Mouse (Mus musculus) heart, postnatal 0 days (tissue): ENCODE measurements around the gene Pccb. TPM values are rescaled to one million over a fixed set of nuclear protein-coding genes. Genes with fewer than 3 reads are reported as not detected.

Experiments used
- ATAC-seq: fragments of 200-750 bp; cut with Nextera tagmentation; 2 replicates; pipeline ENCODE4 v1.8.0; 2017; ENCODE audit warnings: low read depth, moderate number of reproducible peaks, moderate library complexity; ENCODE audit not compliant: insufficient read depth
- DNase-seq: peaks from one replicate; pipeline ENCODE4 v3.0.0-alpha.2; 2016; ENCODE audit warnings: low spot score
- H3K27ac ChIP-seq: fragments of 300-500 bp; sonication (generic); 2 replicates; pipeline ENCODE4 v1.5.1; 2014; ENCODE audit warnings: low read depth, mild to moderate bottlenecking
- H3K27me3 ChIP-seq: fragments of 300-500 bp; sonication (generic); 2 replicates; pipeline ENCODE4 v1.6.1; 2014; ENCODE audit warnings: low read length, mixed read lengths; ENCODE audit not compliant: control insufficient read depth, insufficient read depth
- H3K36me3 ChIP-seq: fragments of 300-500 bp; sonication (generic); replicated peaks from 2 replicates; pipeline ENCODE4 v1.6.1; 2014; ENCODE audit warnings: low read length, mixed read lengths; ENCODE audit not compliant: control insufficient read depth, insufficient read depth
- H3K4me1 ChIP-seq: fragments of 300-500 bp; sonication (generic); 2 replicates; pipeline ENCODE4 v1.6.1; 2014; ENCODE audit warnings: antibody characterized with exemption; ENCODE audit not compliant: control insufficient read depth, insufficient read depth
- H3K4me2 ChIP-seq: fragments of 300-500 bp; sonication (generic); 2 replicates; pipeline ENCODE4 v1.6.1; 2014; ENCODE audit warnings: low read depth, mild to moderate bottlenecking, low read length, moderate library complexity
- H3K4me3 ChIP-seq: fragments of 300-500 bp; sonication (generic); 2 replicates; pipeline ENCODE4 v1.5.1; 2014; ENCODE audit warnings: low read depth, low read length
- H3K9ac ChIP-seq: fragments of 300-500 bp; sonication (generic); replicated peaks from 2 replicates; pipeline ENCODE4 v1.6.1; 2014; ENCODE audit warnings: low read depth, low read length, mixed read lengths
- H3K9me3 ChIP-seq: fragments of 300-500 bp; sonication (generic); replicated peaks from 2 replicates; pipeline ENCODE4 v1.6.1; 2016; ENCODE audit warnings: low read length; ENCODE audit not compliant: control insufficient read depth
- CTCF ChIP-seq: IDR thresholded peaks from 2 replicates; pipeline ENCODE4 v1.5.1; 2016; ENCODE audit warnings: antibody characterized with exemption, control low read depth, low read depth
- EP300 ChIP-seq: IDR thresholded peaks from 2 replicates; pipeline ENCODE4 v1.6.1; 2016; ENCODE audit warnings: antibody characterized with exemption, low read depth
- WGBS: fragments of 180-500 bp; shearing (Covaris S2); extraction: QIAGEN DNeasy Blood & Tissue Kit; methylation state at CpG from one replicate; pipeline ENCODE4 v1.1.7; 2014; 5-methylcytosine and 5-hydroxymethylcytosine counted together
- polyA plus RNA-seq: library from polyadenylated mRNA; unstranded; fragments of >200 nt; fragmentation: Nextera tagmentation; extraction: Ambion mirVana; gene quantifications from 2 replicates; pipeline ENCODE4 v1.2.1, GENCODE M21; 2015
- total RNA-seq: library from RNA; depleted of rRNA; stranded (reverse); fragments of >200 nt; gene quantifications from 2 replicates; pipeline ENCODE4 v1.2.3, GENCODE M21; 2014; ENCODE audit warnings: low replicate concordance

Pccb gene
- total and polyA plus RNA-seq, 2 experiments from 2014 or later: 32.2 to 80.8 TPM

- H3K9me3 ChIP-seq: no peaks in the 10 kb centered on the region
- 0 out of 2 replicates have a peak, but pooled peaks cover under 1% of the 10 kb centered on the region for H3K36me3 ChIP-seq
- ATAC-seq (no peak), DNase-seq (no peak)
- no peak for TF ChIP-seq CTCF
- TF ChIP-seq EP300: no peak
- no peak overlapping the region for H3K27ac ChIP-seq
- WGBS: 74% methylated on average over 4 of the region's 4 CpGs
- no peaks in the 10 kb centered on the region for H3K4me1 ChIP-seq
- H3K4me3 ChIP-seq: no peak overlapping the region
- no peak overlapping the region for H3K4me2 ChIP-seq
- no peaks in the 10 kb centered on the region for H3K27me3 ChIP-seq
- no peak overlapping the region for H3K9ac ChIP-seq
These were observed 70.6 kb downstream of the Pccb start for GRCm38 (mm10) chr9:100964106-100964505.

DNA sequence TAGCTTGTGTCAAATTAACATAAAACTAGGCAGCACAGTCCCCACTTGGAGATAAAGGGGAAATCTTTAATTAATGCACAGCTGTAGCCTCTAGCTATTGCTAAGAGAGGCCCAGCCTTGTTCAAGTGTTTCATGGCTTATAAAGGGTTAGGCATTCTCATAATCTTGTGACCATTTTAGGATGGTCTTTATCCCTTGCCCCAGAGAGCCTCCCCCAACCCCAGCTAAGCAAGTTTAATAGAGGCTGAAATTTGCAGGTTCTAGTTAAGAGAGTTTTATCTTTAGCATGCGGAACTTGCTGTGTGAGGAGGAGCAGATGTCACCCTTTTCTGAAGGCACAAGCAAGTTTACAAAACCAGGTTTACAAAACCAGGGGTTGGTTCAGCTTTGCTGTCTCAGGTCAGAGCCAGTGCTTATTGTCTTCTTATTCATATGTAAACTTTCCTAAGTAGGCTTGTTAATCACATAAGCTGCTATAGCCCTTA is 71.2 kb downstream of the Pccb start:
- no peak overlapping the region for H3K4me3 ChIP-seq
- 57% methylated on average over 1 of the region's 1 CpGs for WGBS

DNA sequence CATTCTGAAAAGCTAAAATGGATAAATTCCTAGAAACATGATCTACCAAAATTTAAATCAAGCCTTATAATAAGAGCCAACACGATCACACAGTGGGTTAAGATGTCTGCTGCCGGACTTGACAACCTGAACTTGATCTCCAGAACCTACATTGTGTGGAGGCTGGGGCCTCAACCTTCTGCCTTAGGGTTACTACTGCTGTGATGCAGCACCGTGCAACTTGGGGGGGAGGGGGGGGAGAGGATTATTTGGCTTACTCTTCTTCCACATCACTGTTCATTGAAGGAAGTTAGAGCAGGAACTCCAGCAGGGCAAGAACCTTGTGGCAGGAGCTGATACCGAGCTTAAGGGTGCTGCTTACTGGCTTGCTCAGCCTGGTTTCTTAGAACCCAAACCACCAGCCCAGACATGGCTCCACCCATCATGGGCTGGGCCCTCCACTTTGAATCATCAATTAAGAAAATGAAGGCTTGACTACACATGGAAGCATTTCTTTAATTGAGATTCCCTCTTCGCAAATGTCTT is 71.7 kb downstream of the Pccb start:
- DNase-seq (no peak), ATAC-seq (no peak)
- no peak overlapping the region for H3K4me3 ChIP-seq
- 0 out of 2 replicates have a peak, but pooled peaks cover 10% of the 10 kb centered on the region for H3K36me3 ChIP-seq
- H3K9ac ChIP-seq: no peak overlapping the region
- no peaks in the 10 kb centered on the region for H3K9me3 ChIP-seq
- no peaks in the 10 kb centered on the region for H3K4me1 ChIP-seq
- no peaks in the 10 kb centered on the region for H3K27me3 ChIP-seq
- no peak for TF ChIP-seq CTCF
- no peak for TF ChIP-seq EP300
- WGBS: 67% methylated on average over 5 of the region's 5 CpGs
- H3K4me2 ChIP-seq: no peak overlapping the region
- H3K27ac ChIP-seq: no peak overlapping the region

More for the DNA sequence above, 71.2 kb downstream of the Pccb start:
- H3K9me3 ChIP-seq: no peaks in the 10 kb centered on the region
- H3K27ac ChIP-seq: no peak overlapping the region
- ATAC-seq: no peak
- no peaks in the 10 kb centered on the region for H3K27me3 ChIP-seq
- no peaks in the 10 kb centered on the region for H3K4me1 ChIP-seq
- no peak overlapping the region for H3K4me2 ChIP-seq
- H3K36me3 ChIP-seq: 0 out of 2 replicates have a peak, but pooled peaks cover 7% of the 10 kb centered on the region
- no peak for TF ChIP-seq CTCF
- no peak for TF ChIP-seq EP300
- no peak overlapping the region for H3K9ac ChIP-seq
- no peak for DNase-seq

GRCm38 (mm10) chr9:100951481-100951880 is 83.2 kb downstream of the Pccb start:
- Histone ChIP-seq H3K4me1 (no peaks in the 10 kb centered on the region), H3K36me3 (peaks cover 32% of the 10 kb centered on the region), H3K9ac (no peak overlapping the region), H3K4me3 (no peak overlapping the region), H3K9me3 (no peaks in the 10 kb centered on the region), H3K27ac (no peak overlapping the region), H3K4me2 (no peak overlapping the region), H3K27me3 (no peaks in the 10 kb centered on the region)
- ATAC-seq (no peak), DNase-seq (no peak)
- WGBS: 20% methylated on average over 4 of the region's 4 CpGs
- TF ChIP-seq EP300 (no peak), CTCF (no peak)

DNA sequence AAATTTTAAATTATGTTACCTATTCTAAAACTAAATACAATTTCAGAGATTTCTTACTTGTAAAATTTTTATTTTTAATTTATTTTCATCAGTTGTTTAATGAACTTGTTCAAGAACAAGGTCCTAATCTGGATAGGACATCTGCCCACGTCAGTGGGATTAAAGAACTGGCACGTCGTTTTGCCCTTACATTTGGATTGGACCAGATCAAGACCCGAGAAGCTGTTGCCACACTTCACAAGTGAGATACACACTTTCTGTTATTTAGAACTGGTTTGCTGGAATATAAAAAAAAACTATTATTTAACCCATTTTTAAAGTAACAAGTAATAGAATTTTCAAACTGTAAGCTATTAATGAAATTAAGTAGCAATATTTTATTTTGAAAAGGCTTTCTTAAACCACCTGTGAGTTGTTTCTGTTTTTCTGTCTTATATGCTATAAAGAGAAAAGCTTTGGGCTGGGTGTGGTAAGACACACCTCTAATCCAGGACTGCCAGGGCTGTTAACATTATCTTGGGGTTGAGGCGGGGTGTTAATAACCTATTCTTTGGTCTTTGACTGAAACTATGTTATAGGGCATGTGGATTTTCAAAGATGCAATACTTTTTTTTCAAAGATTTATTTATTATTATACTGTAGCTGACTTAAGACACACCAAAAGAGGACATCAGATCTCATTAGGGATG is 89.9 kb downstream of the Pccb start:
- Histone ChIP-seq H3K27me3 (no peaks in the 10 kb centered on the region), H3K27ac (no peak overlapping the region), H3K9ac (no peak overlapping the region), H3K36me3 (peaks cover 15% of the 10 kb centered on the region), H3K4me3 (no peak overlapping the region), H3K4me2 (no peak overlapping the region), H3K4me1 (no peaks in the 10 kb centered on the region), H3K9me3 (no peaks in the 10 kb centered on the region)
- DNase-seq (no peak), ATAC-seq (no peak)
- no peak for TF ChIP-seq CTCF
- no peak for TF ChIP-seq EP300
- WGBS: 91% methylated on average over 5 of the region's 5 CpGs
